Mouse (Mus musculus): ENCODE data around the gene Zfp710.

DNA sequence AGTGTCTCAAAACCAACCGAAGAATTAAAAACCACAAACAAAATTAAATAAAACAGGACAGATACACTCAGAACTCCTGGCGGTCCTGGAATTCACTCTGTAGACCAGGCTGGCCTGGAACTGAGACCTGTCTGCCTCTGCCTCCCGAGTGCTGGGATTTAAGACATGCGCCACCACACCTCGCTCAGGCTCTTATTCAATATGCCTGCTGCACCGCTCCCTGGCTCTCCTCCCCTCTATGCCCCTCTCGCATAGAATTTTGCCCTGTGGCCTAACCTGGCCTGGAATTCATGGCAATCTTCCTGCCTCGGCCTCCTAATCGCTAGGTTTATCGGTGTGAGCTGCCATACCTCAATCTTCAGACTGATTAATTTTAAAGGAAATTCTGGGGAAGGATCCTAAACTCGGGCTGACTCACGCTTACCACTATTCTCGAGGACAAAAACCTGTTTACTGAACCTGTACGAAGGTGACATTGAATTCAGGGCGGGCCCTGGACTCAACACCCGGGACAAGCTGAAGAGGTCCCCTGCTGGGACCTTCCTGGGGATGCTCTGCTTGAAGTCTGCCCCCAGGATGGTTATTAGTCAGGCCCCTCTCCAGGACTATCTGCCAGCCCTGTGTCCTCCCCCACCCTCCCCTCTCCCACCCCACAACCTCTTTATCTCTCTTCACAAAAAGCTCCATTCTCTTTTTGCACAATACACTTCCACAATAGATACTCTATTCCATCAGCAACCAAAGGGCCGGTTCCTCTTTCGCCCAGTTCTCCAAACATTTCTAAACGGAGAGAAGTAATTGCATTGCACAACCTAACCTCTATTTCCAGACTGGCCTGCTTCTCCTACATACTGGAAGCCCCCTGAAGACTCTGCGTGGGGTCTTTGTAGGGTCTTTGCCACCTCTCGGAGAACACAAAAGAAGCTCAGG lies 9.5 kb upstream of the Zfp710 start:
- TF ChIP-seq CTCF (IDR thresholded peaks at IDR 0.05; ENCODE audit: low read depth) (no peak), EP300 (IDR thresholded peaks at IDR 0.05; ENCODE audit: low read depth) (no peak)

Measured in liver, postnatal 0 days (tissue).